Mouse (Mus musculus) hindbrain, postnatal 0 days (tissue): Measurements from ENCODE around the gene Tmem178b. TPM values are rescaled to one million over a fixed set of nuclear protein-coding genes. Genes with fewer than 3 reads are reported as not detected.

Source experiments
- ATAC-seq: fragments of 200-750 bp; cut with Nextera tagmentation; 2 replicates; pipeline ENCODE4 v1.8.0; 2017; ENCODE audit warnings: mild to moderate bottlenecking, moderate TSS enrichment, moderate library complexity
- DNase-seq: peaks from one replicate; pipeline ENCODE4 v3.0.0-alpha.2; 2015; ENCODE audit warnings: low spot score
- H3K27ac ChIP-seq: fragments of 300-500 bp; sonication (generic); 2 replicates; pipeline ENCODE4 v1.5.1; 2014; ENCODE audit warnings: mild to moderate bottlenecking
- H3K27me3 ChIP-seq: fragments of 300-500 bp; sonication (generic); 2 replicates; pipeline ENCODE4 v1.6.1; 2014; ENCODE audit warnings: low read length, mixed read lengths; ENCODE audit not compliant: insufficient read depth
- H3K36me3 ChIP-seq: fragments of 300-500 bp; sonication (generic); 2 replicates; pipeline ENCODE4 v1.6.1; 2014; ENCODE audit warnings: low read length, mixed read lengths; ENCODE audit not compliant: insufficient read depth
- H3K4me1 ChIP-seq: fragments of 300-500 bp; sonication (generic); 2 replicates; pipeline ENCODE4 v1.6.1; 2014; ENCODE audit warnings: antibody characterized with exemption, low read length, mixed read lengths; ENCODE audit not compliant: insufficient read depth
- H3K4me2 ChIP-seq: fragments of 300-500 bp; sonication (generic); 2 replicates; pipeline ENCODE4 v1.6.1; 2014; ENCODE audit warnings: low read depth, mild to moderate bottlenecking, low read length, moderate library complexity, mixed read lengths
- H3K4me3 ChIP-seq: fragments of 300-500 bp; sonication (generic); 2 replicates; pipeline ENCODE4 v1.5.1; 2014; ENCODE audit warnings: low read length
- H3K9ac ChIP-seq: fragments of 300-500 bp; sonication (generic); replicated peaks from 2 replicates; pipeline ENCODE4 v1.6.1; 2014; ENCODE audit warnings: mild to moderate bottlenecking, low read length, moderate library complexity, mixed read lengths
- H3K9me3 ChIP-seq: fragments of 300-500 bp; sonication (generic); 2 replicates; pipeline ENCODE4 v1.6.1; 2016; ENCODE audit warnings: low read length, mixed read lengths
- CTCF ChIP-seq: IDR thresholded peaks from 2 replicates; pipeline ENCODE4 v1.5.1; 2016; ENCODE audit warnings: antibody characterized with exemption, control low read depth, low read depth
- WGBS: fragments of 180-500 bp; shearing (Covaris S2); extraction: QIAGEN DNeasy Blood & Tissue Kit; methylation state at CpG from one replicate; pipeline ENCODE4 v1.1.7; 2014; 5-methylcytosine and 5-hydroxymethylcytosine counted together
- polyA plus RNA-seq: library from polyadenylated mRNA; unstranded; fragments of >200 nt; fragmentation: Nextera tagmentation; extraction: Ambion mirVana; gene quantifications from 2 replicates; pipeline ENCODE4 v1.2.1, GENCODE M21; 2015
- total RNA-seq: library from RNA; depleted of rRNA; stranded (reverse); fragments of >200 nt; gene quantifications from 2 replicates; pipeline ENCODE4 v1.2.3, GENCODE M21; 2014

The Tmem178b gene
- total and polyA plus RNA-seq, 2 experiments from 2014 or later, result 31.4 to 146 TPM

GRCm38 (mm10) chr6:40208014-40208413, 334.9 kb downstream of the Tmem178b start:
- no peak overlapping the region for H3K4me3 ChIP-seq
- H3K9ac ChIP-seq, result no peak overlapping the region
- 90% methylated on average over 3 of the region's 3 CpGs for WGBS
- DNase-seq (no peak), ATAC-seq (no peak)
- 0 out of 2 replicates have a peak, but pooled peaks cover 3% of the 10 kb centered on the region for H3K4me1 ChIP-seq
- no peak for TF ChIP-seq CTCF
- H3K9me3 ChIP-seq, result no peaks in the 10 kb centered on the region
- no peak overlapping the region for H3K4me2 ChIP-seq
- H3K36me3 ChIP-seq, result no peaks in the 10 kb centered on the region
- H3K27me3 ChIP-seq, result no peaks in the 10 kb centered on the region
- no peak overlapping the region for H3K27ac ChIP-seq

- no peak overlapping the region for H3K4me3 ChIP-seq
- H3K27me3 ChIP-seq, result no peaks in the 10 kb centered on the region
- no peak for ATAC-seq
- no peak overlapping the region for H3K9ac ChIP-seq
- H3K27ac ChIP-seq, result no peak overlapping the region
- no peak for TF ChIP-seq CTCF
- no peak for DNase-seq
- H3K4me1 ChIP-seq, result 0 out of 2 replicates have a peak, but pooled peaks cover under 1% of the 10 kb centered on the region
- H3K9me3 ChIP-seq, result no peaks in the 10 kb centered on the region
- WGBS, result 54% methylated on average over 2 of the region's 2 CpGs
- no peak overlapping the region for H3K4me2 ChIP-seq
- H3K36me3 ChIP-seq, result no peaks in the 10 kb centered on the region
Measured at GRCm38 (mm10) chr6:40209172-40209571, 336.1 kb downstream of the Tmem178b start.

GRCm38 (mm10) chr6:40217154-40217553, 344.1 kb downstream of the Tmem178b start:
- Histone ChIP-seq H3K36me3 (no peaks in the 10 kb centered on the region), H3K4me3 (no peak overlapping the region), H3K27ac (peak overlapping the region; percentile 4; the same call in 1 of the 2 replicates), H3K9me3 (no peaks in the 10 kb centered on the region), H3K4me1 (peaks cover 4% of the 10 kb centered on the region; the same call in 1 of the 2 replicates), H3K27me3 (no peaks in the 10 kb centered on the region), H3K9ac (no peak overlapping the region), H3K4me2 (no peak overlapping the region)
- 81% methylated on average over 12 of the region's 12 CpGs for WGBS
- ATAC-seq (no peak; the same call in 1 of the 2 replicates), DNase-seq (no peak)
- TF ChIP-seq CTCF, result no peak

GRCm38 (mm10) chr6:40217651-40218050, 344.6 kb downstream of the Tmem178b start:
- H3K27me3 ChIP-seq, result no peaks in the 10 kb centered on the region
- WGBS, result 78% methylated on average over 3 of the region's 3 CpGs
- no peak overlapping the region for H3K4me3 ChIP-seq
- DNase-seq (no peak), ATAC-seq (no peak; the same call in 1 of the 2 replicates)
- no peak overlapping the region for H3K9ac ChIP-seq
- no peak overlapping the region for H3K4me2 ChIP-seq
- peak overlapping the region; percentile 4; the same call in 1 of the 2 replicates for H3K27ac ChIP-seq
- peaks cover 4% of the 10 kb centered on the region; the same call in 1 of the 2 replicates for H3K4me1 ChIP-seq
- no peak for TF ChIP-seq CTCF
- no peaks in the 10 kb centered on the region for H3K36me3 ChIP-seq
- H3K9me3 ChIP-seq, result no peaks in the 10 kb centered on the region

GRCm38 (mm10) chr6:40220634-40221120, 347.6 kb downstream of the Tmem178b start:
- TF ChIP-seq CTCF, result no peak
- no peak overlapping the region for H3K9ac ChIP-seq

GRCm38 (mm10) chr6:40225585-40226280, 352.7 kb downstream of the Tmem178b start:
- H3K9me3 ChIP-seq, result no peaks in the 10 kb centered on the region
- ATAC-seq (no peak), DNase-seq (no peak)
- WGBS, result 82% methylated on average over 11 of the region's 11 CpGs
- H3K36me3 ChIP-seq, result no peaks in the 10 kb centered on the region
- H3K27me3 ChIP-seq, result no peaks in the 10 kb centered on the region
- no peak overlapping the region for H3K9ac ChIP-seq
- H3K4me2 ChIP-seq, result no peak overlapping the region
- no peak overlapping the region for H3K4me3 ChIP-seq
- no peak for TF ChIP-seq CTCF
- no peak overlapping the region for H3K27ac ChIP-seq
- H3K4me1 ChIP-seq, result no peaks in the 10 kb centered on the region; the same call in 1 of the 2 replicates

More at GRCm38 (mm10) chr6:40220634-40221120, 347.6 kb downstream of the Tmem178b start:
- no peaks in the 10 kb centered on the region for H3K36me3 ChIP-seq
- no peak overlapping the region for H3K4me2 ChIP-seq
- H3K27me3 ChIP-seq, result no peaks in the 10 kb centered on the region
- no peaks in the 10 kb centered on the region for H3K9me3 ChIP-seq
- ATAC-seq, result no peak
- H3K4me1 ChIP-seq, result peaks cover 4% of the 10 kb centered on the region; the same call in 1 of the 2 replicates
- DNase-seq, result no peak
- no peak overlapping the region for H3K27ac ChIP-seq
- no peak overlapping the region for H3K4me3 ChIP-seq

GRCm38 (mm10) chr6:40228981-40229380, 355.9 kb downstream of the Tmem178b start:
- no peak overlapping the region for H3K4me2 ChIP-seq
- H3K4me3 ChIP-seq, result no peak overlapping the region
- H3K9ac ChIP-seq, result no peak overlapping the region
- H3K36me3 ChIP-seq, result no peaks in the 10 kb centered on the region
- H3K27ac ChIP-seq, result no peak overlapping the region
- TF ChIP-seq CTCF, result no peak
- 59% methylated on average over 2 of the region's 2 CpGs for WGBS
- no peaks in the 10 kb centered on the region for H3K9me3 ChIP-seq
- no peak; the same call in 1 of the 2 replicates for ATAC-seq
- no peaks in the 10 kb centered on the region; the same call in 1 of the 2 replicates for H3K4me1 ChIP-seq
- DNase-seq, result peak; percentile 38
- no peaks in the 10 kb centered on the region for H3K27me3 ChIP-seq
